Mouse (Mus musculus): ENCODE results near the gene Elk4. TPM values are rescaled to one million over a fixed set of nuclear protein-coding genes. Genes with fewer than 3 reads are reported as not detected.

The Elk4 gene
- polyA plus RNA-seq, 1 experiment from 2014 or later: 17.8 TPM

DNA sequence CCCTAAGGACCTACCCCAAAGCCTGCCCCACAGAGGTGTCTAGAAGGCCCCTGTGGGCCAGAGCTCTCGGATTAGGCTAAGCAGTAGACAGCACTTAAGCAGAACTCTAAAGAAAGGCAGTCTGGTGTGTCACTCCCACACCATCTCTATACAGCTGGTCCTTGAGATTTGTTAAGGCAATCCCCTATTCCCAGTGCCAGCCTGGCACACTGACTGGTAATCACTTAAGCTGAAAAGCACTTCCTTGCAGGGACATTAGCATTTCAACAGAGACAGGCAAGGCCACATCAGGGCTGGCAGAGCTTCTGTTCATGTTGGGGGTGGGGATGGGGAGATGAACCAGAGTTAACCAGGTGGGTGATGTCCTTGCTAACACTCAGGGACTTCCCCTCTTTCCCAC, 57.6 kb downstream of the Elk4 start:
- Histone ChIP-seq H3K36me3 (ENCODE audit: control insufficient read depth, insufficient read depth) (no peaks in the 10 kb centered on the region), H3K4me2 (ENCODE audit: low read depth, low read length) (no peak overlapping the region), H3K27ac (ENCODE audit: low read length) (no peak overlapping the region), H3K4me3 (ENCODE audit: low read length) (no peak overlapping the region), H3K9me3 (replicated peaks; ENCODE audit: control insufficient read depth, low read length) (no peaks in the 10 kb centered on the region), H3K27me3 (ENCODE audit: control insufficient read depth, insufficient read depth, low read length) (peaks cover 42% of the 10 kb centered on the region), H3K9ac (ENCODE audit: low read length) (no peak overlapping the region), H3K4me1 (ENCODE audit: control insufficient read depth, insufficient read depth, low read length) (peaks cover 9% of the 10 kb centered on the region)
- 58% methylated on average over 1 of the region's 1 CpGs for WGBS
- no peak for ATAC-seq (replicated peaks; ENCODE audit: extremely low read depth, insufficient read depth, low FRiP score)

DNA sequence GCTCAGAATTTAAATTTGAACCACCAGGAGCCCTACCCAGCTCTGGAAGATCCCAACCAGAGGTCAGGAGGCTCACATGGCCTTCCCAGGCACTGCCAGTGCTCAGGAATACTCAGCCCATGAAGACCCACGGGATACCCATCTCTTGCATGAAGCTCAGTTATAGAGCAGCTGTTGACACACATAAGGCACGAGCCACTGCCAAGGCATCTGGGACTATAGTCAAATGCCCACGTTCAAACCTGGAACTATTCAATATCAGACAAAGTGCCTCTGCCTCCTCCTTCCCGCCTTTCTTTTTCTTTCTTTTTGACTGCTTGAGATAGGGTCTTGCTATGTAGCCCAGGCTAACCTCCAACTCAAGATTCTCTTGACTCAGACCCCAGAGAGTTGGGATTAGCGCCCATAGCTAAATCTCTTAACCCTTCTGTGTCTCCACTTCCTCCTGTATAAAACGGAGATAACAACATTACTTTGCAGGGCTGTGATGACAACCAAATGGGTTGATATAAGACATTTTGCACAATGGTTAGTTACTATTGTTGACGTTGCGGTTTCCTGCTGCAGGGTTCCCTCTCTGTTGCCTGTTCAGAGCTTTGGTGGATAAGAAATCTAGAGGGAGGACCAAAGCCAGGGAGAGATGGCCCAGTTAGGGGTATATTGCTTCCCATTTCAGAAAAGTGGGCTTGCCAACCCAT, 58.2 kb downstream of the Elk4 start:
- no peaks in the 10 kb centered on the region for H3K9me3 ChIP-seq (replicated peaks; ENCODE audit: control insufficient read depth, low read length)
- no peak overlapping the region for H3K27ac ChIP-seq (ENCODE audit: low read length)
- H3K4me2 ChIP-seq (ENCODE audit: low read depth, low read length): no peak overlapping the region
- H3K9ac ChIP-seq (ENCODE audit: low read length): no peak overlapping the region
- 70% methylated on average over 8 of the region's 8 CpGs for WGBS
- no peak overlapping the region for H3K4me3 ChIP-seq (ENCODE audit: low read length)
- H3K4me1 ChIP-seq (ENCODE audit: control insufficient read depth, insufficient read depth, low read length): peaks cover 9% of the 10 kb centered on the region
- H3K27me3 ChIP-seq (ENCODE audit: control insufficient read depth, insufficient read depth, low read length): peaks cover 44% of the 10 kb centered on the region
- H3K36me3 ChIP-seq (ENCODE audit: control insufficient read depth, insufficient read depth): no peaks in the 10 kb centered on the region
- no peak for ATAC-seq (replicated peaks; ENCODE audit: extremely low read depth, insufficient read depth, low FRiP score)

DNA sequence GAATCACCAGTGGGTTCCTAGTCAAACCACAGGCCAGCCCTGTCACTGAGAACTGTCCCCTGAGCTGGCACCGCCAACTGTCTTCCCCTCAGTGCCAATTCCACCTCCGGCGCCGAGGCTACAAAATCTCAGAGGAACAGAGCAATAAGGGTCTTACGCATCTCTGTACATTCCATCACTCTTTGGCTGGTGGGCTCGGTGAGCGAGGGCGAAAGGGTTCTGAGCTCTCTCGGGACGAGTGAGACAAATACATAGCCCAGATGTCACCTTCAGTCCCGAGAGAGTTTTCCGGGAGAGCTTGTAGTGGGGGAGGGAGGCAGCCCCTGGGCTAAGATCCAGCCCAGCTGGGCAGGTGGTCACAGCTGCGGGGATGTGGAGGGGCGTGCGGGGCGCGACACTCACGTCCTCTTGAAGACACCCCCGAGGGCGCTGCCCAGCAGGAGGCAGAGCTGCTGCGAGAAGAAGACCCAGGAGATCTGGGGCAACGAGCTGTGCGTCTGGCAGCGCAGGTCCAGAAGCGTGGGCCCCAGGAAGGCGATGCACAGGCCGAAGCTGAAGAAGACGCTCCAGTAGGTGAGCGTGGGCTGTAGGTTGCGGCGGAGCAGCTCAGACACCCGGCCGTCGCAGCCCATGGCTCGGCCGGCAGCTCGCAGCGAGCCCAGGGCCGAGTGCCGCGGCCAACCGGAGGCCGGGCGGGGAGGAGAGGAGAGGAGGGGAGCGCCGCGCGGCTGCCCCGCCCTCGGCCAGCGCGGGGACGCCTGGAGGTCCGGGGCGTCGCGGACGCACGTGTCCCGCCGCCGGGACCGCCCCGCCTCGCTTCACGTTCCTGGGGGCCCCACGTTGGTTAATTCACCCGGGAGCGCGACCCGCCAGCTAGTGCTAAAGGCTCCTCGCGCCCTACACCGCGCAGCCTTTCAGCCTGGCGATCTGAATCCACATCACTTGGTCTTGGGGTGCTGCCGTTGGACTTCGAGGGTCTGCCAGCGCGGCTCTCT, 60.2 kb downstream of the Elk4 start, which contains the start of gene Mfsd4a:
Gene Mfsd4a, minus strand, starts transcription at position 802 of the 995 bp plus-strand sequence.
- WGBS: 2% methylated on average over 79 of the region's 80 CpGs
- Histone ChIP-seq H3K27me3 (ENCODE audit: control insufficient read depth, insufficient read depth, low read length) (peaks cover 44% of the 10 kb centered on the region), H3K4me2 (ENCODE audit: low read depth, low read length) (peak within 1 kb of the TSS; percentile 98), H3K4me3 (ENCODE audit: low read length) (peak within 1 kb of the TSS; percentile 62), H3K36me3 (ENCODE audit: control insufficient read depth, insufficient read depth) (no peaks in the 10 kb centered on the region), H3K9ac (ENCODE audit: low read length) (peak within 1 kb of the TSS; percentile 69), H3K27ac (ENCODE audit: low read length) (no peak within 1 kb of the TSS), H3K4me1 (ENCODE audit: control insufficient read depth, insufficient read depth, low read length) (peaks cover 9% of the 10 kb centered on the region), H3K9me3 (replicated peaks; ENCODE audit: control insufficient read depth, low read length) (no peaks in the 10 kb centered on the region)
- peak; percentile 78 for ATAC-seq (replicated peaks; ENCODE audit: extremely low read depth, insufficient read depth, low FRiP score)

DNA sequence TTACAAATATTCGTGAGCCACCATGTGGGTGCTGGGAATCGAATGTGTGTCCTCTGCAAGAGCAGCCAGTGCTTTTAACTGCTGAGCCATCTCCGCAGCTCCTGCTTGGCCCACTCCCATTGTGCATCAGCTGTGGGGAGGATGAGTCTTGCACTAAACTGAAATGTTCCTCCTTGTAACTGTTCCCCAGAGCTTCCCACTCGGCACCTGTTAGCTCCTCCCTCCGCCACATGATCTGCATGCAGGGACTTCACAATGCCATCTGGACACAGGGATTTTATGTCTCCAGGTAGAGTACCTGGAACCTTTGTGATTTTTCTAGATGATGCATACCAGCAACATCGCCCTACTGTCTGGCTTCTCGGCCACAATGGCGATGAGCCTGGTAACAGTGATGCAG, 62.0 kb downstream of the Elk4 start:
- peaks cover 42% of the 10 kb centered on the region for H3K27me3 ChIP-seq (ENCODE audit: control insufficient read depth, insufficient read depth, low read length)
- peaks cover 9% of the 10 kb centered on the region for H3K4me1 ChIP-seq (ENCODE audit: control insufficient read depth, insufficient read depth, low read length)
- WGBS: 84% methylated on average over 8 of the region's 8 CpGs
- no peak overlapping the region for H3K9ac ChIP-seq (ENCODE audit: low read length)
- H3K27ac ChIP-seq (ENCODE audit: low read length): no peak overlapping the region
- H3K4me3 ChIP-seq (ENCODE audit: low read length): no peak overlapping the region
- ATAC-seq (replicated peaks; ENCODE audit: extremely low read depth, insufficient read depth, low FRiP score): no peak
- H3K9me3 ChIP-seq (replicated peaks; ENCODE audit: control insufficient read depth, low read length): no peaks in the 10 kb centered on the region
- no peak overlapping the region for H3K4me2 ChIP-seq (ENCODE audit: low read depth, low read length)
- H3K36me3 ChIP-seq (ENCODE audit: control insufficient read depth, insufficient read depth): no peaks in the 10 kb centered on the region

DNA sequence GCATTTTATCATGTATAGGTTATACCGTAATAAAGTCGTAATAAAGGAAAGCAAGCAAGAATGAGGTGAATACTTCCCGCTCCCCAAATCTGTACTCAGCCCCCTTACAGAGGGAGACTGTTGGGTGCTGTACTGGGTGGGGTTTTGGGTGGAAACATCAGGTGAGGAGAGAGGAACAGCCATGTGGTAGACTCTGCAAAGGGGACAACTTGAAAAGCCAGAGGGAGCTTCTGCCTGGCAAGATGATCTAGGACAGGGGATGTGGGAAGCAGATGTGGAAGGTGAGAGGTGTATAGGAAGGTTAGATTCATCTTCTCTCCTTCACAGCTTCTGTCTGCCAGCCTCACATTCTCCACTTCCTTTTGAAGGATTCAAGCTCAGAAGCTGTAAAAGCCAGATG, 63.3 kb downstream of the Elk4 start:
- H3K9me3 ChIP-seq (replicated peaks; ENCODE audit: control insufficient read depth, low read length): no peaks in the 10 kb centered on the region
- no peak overlapping the region for H3K4me2 ChIP-seq (ENCODE audit: low read depth, low read length)
- no peak overlapping the region for H3K9ac ChIP-seq (ENCODE audit: low read length)
- no peak overlapping the region for H3K4me3 ChIP-seq (ENCODE audit: low read length)
- 82% methylated on average over 3 of the region's 3 CpGs for WGBS
- peaks cover 9% of the 10 kb centered on the region for H3K4me1 ChIP-seq (ENCODE audit: control insufficient read depth, insufficient read depth, low read length)
- H3K36me3 ChIP-seq (ENCODE audit: control insufficient read depth, insufficient read depth): no peaks in the 10 kb centered on the region
- H3K27ac ChIP-seq (ENCODE audit: low read length): no peak overlapping the region
- peaks cover 31% of the 10 kb centered on the region for H3K27me3 ChIP-seq (ENCODE audit: control insufficient read depth, insufficient read depth, low read length)
- ATAC-seq (replicated peaks; ENCODE audit: extremely low read depth, insufficient read depth, low FRiP score): no peak

DNA sequence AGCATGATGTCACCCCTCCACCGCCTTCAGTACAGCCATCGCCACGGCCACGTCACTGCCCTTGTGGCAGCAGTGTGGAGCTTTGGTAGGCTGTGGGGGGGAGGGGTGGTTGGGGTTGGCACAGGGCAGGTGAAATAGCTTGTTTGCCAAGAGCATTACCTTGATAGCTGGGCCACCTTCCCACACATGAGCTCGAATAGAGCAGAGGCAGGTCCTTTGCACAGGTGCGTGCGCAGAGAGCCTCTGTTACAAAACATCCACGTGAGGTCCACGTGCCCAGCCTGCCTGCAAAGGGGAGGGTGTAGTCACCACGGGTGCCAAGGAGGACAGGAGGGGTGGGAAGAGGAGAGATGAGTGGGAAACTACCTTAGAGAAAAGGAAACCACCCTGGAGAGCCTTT, 68.2 kb downstream of the Elk4 start:
- ATAC-seq (replicated peaks; ENCODE audit: extremely low read depth, insufficient read depth, low FRiP score): no peak
- H3K36me3 ChIP-seq (ENCODE audit: control insufficient read depth, insufficient read depth): no peaks in the 10 kb centered on the region
- H3K9ac ChIP-seq (ENCODE audit: low read length): no peak overlapping the region
- 81% methylated on average over 10 of the region's 10 CpGs for WGBS
- H3K4me2 ChIP-seq (ENCODE audit: low read depth, low read length): no peak overlapping the region
- peaks cover 3% of the 10 kb centered on the region; the same call in 1 of the 2 replicates for H3K9me3 ChIP-seq (replicated peaks; ENCODE audit: control insufficient read depth, low read length)
- H3K4me3 ChIP-seq (ENCODE audit: low read length): no peak overlapping the region
- H3K27me3 ChIP-seq (ENCODE audit: control insufficient read depth, insufficient read depth, low read length): no peaks in the 10 kb centered on the region
- H3K27ac ChIP-seq (ENCODE audit: low read length): no peak overlapping the region
- H3K4me1 ChIP-seq (ENCODE audit: control insufficient read depth, insufficient read depth, low read length): no peaks in the 10 kb centered on the region

DNA sequence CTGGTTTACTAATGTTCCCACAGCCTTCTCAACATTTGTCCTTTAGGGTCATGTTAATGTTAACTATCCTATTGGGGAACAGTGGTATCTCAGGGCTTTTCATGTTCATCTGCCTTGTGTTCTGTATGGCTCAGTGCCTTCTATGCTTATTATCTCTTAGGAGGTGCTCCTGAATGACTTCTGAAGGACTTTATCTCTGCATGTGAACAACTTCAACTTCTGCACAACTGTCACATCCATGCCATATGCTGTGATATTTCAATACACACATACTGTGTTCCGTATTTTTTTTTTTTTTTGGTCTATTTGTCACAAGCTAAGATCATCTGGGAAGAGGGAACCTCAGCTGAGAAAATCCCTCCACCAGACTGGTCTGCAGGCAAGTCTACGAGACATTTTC, 71.0 kb downstream of the Elk4 start:
- H3K4me3 ChIP-seq (ENCODE audit: low read length): no peak overlapping the region
- H3K27me3 ChIP-seq (ENCODE audit: control insufficient read depth, insufficient read depth, low read length): no peaks in the 10 kb centered on the region
- peaks cover 3% of the 10 kb centered on the region; the same call in 1 of the 2 replicates for H3K9me3 ChIP-seq (replicated peaks; ENCODE audit: control insufficient read depth, low read length)
- no peak for ATAC-seq (replicated peaks; ENCODE audit: extremely low read depth, insufficient read depth, low FRiP score)
- H3K9ac ChIP-seq (ENCODE audit: low read length): no peak overlapping the region
- 72% methylated on average over 2 of the region's 2 CpGs for WGBS
- no peak overlapping the region for H3K27ac ChIP-seq (ENCODE audit: low read length)
- H3K36me3 ChIP-seq (ENCODE audit: control insufficient read depth, insufficient read depth): no peaks in the 10 kb centered on the region
- no peak overlapping the region for H3K4me2 ChIP-seq (ENCODE audit: low read depth, low read length)
- no peaks in the 10 kb centered on the region for H3K4me1 ChIP-seq (ENCODE audit: control insufficient read depth, insufficient read depth, low read length)
